Mouse (Mus musculus): ENCODE results near the gene Gin1.
A peak's percentile ranks its signal among the peaks of the same experiment; 100 is the strongest.
"Not testable (repeated sequence)": the region's sequence is repeated elsewhere in the genome, so short reads cannot be mapped to it uniquely, and the experiment has no call there.

The Gin1 gene

GRCm38 (mm10) chr1:97769904-97770753 is at the start of gene Gin1, which contains the start of gene Ppip5k2:
Gin1 (plus strand) TSS chr1:97770172.
Ppip5k2 (minus strand) TSS chr1:97770411.
- DNase-seq (ENCODE audit: low read depth, low spot score): peak; percentile 98

- no peak for DNase-seq (ENCODE audit: low read depth, low spot score)
Observed at GRCm38 (mm10) chr1:97726730-97727129, 43.2 kb upstream of the Gin1 start.

GRCm38 (mm10) chr1:97729339-97729738 is 40.6 kb upstream of the Gin1 start:
- DNase-seq (ENCODE audit: low read depth, low spot score): no peak

DNA sequence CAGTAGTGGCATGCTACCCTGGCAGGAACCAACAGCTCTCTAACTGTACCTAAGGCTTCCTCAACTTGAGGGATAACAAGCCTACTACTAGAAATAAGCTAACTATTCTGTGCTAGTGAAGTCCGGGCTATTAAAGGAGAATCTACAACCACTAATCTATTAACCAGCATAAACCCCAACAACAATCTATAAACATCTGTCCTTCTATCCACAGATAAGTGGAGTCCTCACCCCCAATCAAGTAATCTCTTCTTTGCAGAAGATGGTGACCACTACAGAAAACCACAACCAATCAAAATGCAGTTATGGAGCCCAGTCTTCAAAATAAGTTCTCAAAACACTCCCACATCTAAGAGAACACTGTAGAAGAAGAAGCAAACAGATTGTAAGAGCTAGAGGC is 26.9 kb upstream of the Gin1 start:
- DNase-seq (ENCODE audit: low read depth, low spot score): no peak

- no peak for DNase-seq (ENCODE audit: low read depth, low spot score)
Observed at GRCm38 (mm10) chr1:97745712-97746111, 24.3 kb upstream of the Gin1 start.

GRCm38 (mm10) chr1:97746261-97746660 is 23.7 kb upstream of the Gin1 start:
- peak; percentile 55 for DNase-seq (ENCODE audit: low read depth, low spot score)

DNA sequence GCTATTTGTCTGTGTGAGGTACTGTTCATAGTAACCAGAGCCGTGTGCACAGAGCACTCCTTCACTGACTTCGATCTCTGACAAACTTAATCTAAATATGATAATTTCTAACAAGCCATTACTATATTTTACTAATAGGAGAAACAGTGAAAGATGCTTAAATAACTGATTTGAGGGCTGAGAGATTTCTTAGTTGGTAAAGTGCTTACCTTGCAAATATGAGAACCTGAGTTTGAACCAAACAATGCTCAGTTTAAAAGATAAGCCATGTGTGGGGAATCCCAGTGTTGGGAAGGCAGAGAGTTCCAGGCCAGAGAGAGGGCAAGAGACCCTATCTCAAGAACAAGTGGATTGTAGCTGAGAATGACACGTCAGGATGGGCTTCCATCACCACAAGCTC is 21.8 kb upstream of the Gin1 start:
- DNase-seq (ENCODE audit: low read depth, low spot score): no peak

DNA sequence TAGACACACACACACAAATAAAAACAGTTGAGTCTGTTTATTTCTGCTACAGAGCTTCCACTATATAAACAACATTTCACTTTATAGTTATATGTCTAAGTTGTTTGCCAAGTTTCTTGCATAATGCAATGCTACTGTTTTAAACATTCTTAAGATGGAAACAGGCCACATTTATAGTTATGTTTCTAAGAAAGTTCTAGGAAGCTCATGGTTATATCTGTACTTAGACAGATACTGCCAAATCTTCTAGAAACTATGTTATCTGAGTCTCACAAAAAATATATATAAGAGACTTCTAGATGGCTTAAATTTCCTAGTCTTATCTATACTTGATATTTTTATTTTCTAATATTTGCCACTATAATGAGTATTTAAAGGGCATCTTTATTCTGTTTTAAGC is 16.8 kb upstream of the Gin1 start:
- DNase-seq (ENCODE audit: low read depth, low spot score): no peak

- no peak for DNase-seq (ENCODE audit: low read depth, low spot score)
Observed at GRCm38 (mm10) chr1:97754392-97754791, 15.6 kb upstream of the Gin1 start.

GRCm38 (mm10) chr1:97759841-97760240 is 10.1 kb upstream of the Gin1 start:
- no peak for DNase-seq (ENCODE audit: low read depth, low spot score)

DNA sequence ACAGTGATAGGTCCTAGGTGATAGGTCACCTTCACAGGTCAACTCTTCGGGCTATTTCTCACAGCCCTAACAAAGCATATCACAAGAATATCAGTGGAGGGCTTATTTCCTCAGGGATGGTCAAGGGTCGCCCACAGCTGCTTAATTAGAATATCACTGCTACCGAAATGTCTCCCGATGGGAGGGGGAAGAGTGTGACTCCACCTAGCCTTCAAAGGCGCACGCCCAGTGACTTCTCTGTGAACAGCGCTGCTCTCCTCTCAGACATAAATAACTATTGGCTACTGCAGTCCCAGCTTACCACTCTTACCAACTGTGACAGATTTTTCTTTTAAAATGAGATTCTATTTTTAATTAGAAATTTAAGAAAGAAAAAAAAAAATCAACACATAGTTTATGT is 9.4 kb upstream of the Gin1 start:
- no peak for DNase-seq (ENCODE audit: low read depth, low spot score)

DNA sequence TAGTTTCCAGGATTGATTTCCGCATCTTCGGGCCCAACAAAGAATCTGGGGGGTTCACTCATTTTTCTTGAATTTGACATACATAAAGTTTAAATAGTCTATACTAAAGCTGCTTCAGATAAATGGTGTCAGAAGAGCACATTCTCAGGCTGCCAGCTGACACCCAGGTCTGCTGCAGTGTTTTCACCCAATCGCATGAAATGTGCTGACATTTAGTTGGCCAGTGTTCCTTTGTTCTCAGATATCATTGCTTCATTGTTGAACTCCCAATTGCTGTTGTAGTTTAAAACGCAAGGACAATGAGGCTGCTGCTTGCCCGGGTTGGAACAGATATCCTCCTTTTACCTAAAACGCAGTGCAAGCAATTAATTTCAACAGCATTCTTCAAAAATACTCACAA is 8.5 kb upstream of the Gin1 start:
- DNase-seq (ENCODE audit: low read depth, low spot score): no peak

DNA sequence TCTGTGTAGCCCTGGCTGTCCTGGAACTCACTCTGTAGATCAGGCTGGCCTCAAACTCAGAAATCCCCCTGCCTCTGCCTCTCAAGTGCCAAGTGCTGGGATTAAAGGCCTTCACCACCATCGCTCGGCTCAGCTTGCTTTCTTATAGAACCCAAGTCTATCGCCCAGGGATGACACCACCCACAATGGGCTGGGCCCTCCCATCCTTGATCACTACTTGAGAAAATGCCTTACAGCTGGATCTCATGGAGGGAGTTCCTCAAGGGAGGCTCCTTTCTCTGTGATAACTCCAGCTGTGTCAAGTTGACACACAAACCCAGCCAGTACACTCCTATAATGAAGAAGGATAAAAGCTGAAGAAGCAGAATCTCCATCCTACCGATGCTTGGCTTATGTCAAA is 4.3 kb upstream of the Gin1 start:
- not testable (repeated sequence) for DNase-seq (ENCODE audit: low read depth, low spot score)

- DNase-seq (ENCODE audit: low read depth, low spot score): peak; percentile 19
Observed at GRCm38 (mm10) chr1:97768089-97768488, 1.9 kb upstream of the Gin1 start.

DNA sequence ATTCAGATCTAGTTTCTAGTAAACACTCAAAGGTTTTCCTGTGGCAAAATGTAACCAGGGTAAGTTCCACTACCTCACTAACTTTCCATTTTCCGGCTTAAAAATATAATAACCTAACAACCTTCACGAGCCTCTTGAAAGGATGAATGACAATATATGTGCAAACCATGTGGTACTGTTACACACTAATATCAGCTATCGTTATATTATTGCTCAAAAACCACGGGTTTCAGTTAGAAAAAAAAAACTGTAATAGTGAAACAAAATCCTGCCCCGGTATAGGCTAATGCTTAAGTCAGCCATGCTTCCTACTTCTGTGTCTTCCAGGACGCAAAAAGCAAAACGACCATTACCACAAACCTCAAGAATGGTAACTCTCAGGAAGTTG is 1.1 kb upstream of the Gin1 start:
- peak; percentile 67 for DNase-seq (ENCODE audit: low read depth, low spot score)

DNA sequence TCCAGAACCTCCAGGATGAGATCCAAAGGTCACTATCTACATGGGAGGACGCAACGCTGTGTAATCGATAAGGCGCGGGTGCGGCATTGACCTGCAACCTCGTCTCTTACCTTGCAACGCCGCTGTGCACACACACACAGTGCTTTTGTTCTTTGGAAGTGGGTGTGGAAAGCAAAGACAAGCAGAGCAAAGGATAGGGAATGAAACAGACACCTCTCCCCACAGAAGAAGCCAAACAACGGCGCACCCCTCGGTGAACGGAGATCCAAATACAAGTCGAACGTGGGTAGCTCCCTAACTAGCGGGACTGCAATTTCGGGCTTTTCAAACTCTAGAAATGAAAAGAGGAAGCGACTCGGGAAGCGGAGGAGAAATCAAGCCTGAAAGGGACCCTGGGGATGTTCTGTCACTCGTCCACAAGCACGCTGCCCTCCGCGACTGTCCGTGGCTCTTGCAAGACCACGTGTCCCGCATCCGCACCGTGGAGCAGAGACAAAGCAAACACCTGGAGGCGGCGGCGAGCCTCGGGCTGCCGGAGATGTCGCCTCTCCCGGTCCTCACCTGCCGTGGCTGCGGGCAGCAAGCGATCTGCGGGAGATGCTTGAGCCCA is 573 bp upstream of the Gin1 start:
- DNase-seq (ENCODE audit: low read depth, low spot score): no peak

DNA sequence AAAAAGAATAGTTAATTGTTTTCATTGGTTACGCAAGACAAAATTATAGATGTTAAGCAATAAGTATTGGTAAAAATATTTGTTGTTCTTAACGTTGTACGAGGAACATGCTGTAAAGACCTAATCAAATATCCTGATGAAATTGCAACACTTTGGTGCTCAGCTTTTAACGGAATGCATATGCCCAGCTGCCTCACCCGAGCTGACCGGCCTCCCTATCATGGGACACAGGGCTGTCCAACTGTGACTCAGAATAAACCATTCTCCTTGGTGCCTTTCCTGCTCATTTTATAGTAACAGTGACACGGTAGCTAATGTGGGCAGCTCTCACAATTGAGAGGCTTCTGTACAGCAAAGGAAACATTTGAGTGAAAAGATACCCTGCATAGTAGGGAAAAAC is 1.1 kb downstream of the Gin1 start:
- no peak for DNase-seq (ENCODE audit: low read depth, low spot score)

DNA sequence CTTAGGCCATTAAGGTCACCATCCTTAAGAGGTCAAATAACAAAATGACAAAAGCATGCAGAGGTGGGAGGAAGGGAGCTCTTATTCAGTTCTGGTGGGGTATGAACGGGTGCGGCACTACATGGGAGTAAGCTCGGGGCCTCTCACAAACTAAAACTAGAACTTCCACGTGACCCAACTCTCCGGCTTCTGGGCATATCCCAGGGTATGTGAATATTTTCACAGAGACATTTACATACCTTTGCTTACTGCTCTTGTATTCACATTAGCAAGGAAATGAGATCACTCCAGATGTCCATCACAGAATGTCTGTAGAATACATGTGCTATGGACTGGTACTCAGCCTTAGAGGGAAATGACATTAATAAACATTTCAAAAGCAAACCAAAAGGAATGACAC is 1.8 kb downstream of the Gin1 start:
- no peak for DNase-seq (ENCODE audit: low read depth, low spot score)

- DNase-seq (ENCODE audit: low read depth, low spot score): no peak
Observed at GRCm38 (mm10) chr1:97773362-97773761, 3.4 kb downstream of the Gin1 start.

GRCm38 (mm10) chr1:97773973-97774372 is 4.0 kb downstream of the Gin1 start:
- no peak for DNase-seq (ENCODE audit: low read depth, low spot score)

- DNase-seq (ENCODE audit: low read depth, low spot score): no peak
Observed at GRCm38 (mm10) chr1:97781674-97782073, 11.7 kb downstream of the Gin1 start.

DNA sequence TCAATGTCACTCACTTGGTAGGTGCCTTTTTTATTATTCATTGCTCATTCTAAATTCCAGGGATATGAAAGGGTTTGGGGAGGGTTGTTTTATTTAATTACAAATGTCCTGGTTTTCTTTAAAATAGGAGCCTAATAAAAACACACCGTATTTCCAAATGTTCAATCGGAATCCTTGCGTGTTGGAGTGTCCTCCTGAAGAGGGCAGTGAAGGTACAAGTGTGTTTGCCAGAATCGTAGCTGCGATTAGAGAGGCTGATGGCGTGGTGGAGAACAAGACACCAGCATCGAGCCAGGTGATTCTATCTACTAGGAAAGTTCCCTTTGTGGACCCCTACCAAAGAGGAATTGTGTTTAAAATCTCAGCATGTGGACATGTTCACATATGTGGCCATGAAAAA is 15.0 kb downstream of the Gin1 start:
- no peak for DNase-seq (ENCODE audit: low read depth, low spot score)

GRCm38 (mm10) chr1:97785685-97786393 is 15.9 kb downstream of the Gin1 start:
- no peak for DNase-seq (ENCODE audit: low read depth, low spot score)
